Mouse (Mus musculus) embryo, embryonic 11.5 days (tissue): ENCODE results near the gene Sqstm1.
"Not testable (repeated sequence)": the region's sequence is repeated elsewhere in the genome, so short reads cannot be mapped to it uniquely, and the experiment has no call there.

Experiments
- DNase-seq: peaks from one replicate; pipeline ENCODE4 v3.0.0-alpha.2; 2012; ENCODE audit warnings: low read depth, low spot score

Sqstm1 gene

GRCm38 (mm10) chr11:50177111-50177510, 33.5 kb downstream of the Sqstm1 start:
- DNase-seq: no peak

GRCm38 (mm10) chr11:50176351-50176750, 34.3 kb downstream of the Sqstm1 start:
- DNase-seq: no peak

DNA sequence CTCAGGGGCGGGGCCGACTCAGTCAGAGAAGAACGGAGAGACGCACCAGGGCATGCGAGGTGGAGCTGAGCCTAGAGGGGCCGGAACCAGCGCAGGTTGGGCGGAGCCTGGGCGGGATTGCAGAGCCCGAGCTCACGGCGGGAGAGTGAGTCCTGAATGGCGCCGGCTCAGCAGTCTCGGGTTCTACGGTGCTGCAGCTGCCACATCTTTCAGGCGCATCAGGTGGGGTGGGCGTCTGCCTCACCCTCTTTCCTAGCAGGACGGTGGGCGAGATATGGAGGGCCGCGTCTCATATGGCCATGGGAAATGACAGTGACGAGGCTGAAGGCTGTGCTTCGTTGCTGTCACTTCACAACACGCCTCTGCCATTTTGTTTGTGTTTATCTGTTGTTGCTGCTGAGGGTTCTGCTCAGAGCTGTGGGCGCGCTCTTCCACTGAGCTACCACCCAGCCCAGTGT, 35.9 kb downstream of the Sqstm1 start:
- DNase-seq: peak; percentile 97

GRCm38 (mm10) chr11:50174111-50174729, 36.4 kb downstream of the Sqstm1 start, which contains the start of gene Mrnip:
Gene Mrnip, plus strand, starts transcription at chr11:50174444.
- DNase-seq: not testable (repeated sequence)

- no peak for DNase-seq
Measured at GRCm38 (mm10) chr11:50168352-50168751, 42.3 kb downstream of the Sqstm1 start.

- no peak for DNase-seq
Measured at GRCm38 (mm10) chr11:50162338-50163050, 48.1 kb downstream of the Sqstm1 start.

DNA sequence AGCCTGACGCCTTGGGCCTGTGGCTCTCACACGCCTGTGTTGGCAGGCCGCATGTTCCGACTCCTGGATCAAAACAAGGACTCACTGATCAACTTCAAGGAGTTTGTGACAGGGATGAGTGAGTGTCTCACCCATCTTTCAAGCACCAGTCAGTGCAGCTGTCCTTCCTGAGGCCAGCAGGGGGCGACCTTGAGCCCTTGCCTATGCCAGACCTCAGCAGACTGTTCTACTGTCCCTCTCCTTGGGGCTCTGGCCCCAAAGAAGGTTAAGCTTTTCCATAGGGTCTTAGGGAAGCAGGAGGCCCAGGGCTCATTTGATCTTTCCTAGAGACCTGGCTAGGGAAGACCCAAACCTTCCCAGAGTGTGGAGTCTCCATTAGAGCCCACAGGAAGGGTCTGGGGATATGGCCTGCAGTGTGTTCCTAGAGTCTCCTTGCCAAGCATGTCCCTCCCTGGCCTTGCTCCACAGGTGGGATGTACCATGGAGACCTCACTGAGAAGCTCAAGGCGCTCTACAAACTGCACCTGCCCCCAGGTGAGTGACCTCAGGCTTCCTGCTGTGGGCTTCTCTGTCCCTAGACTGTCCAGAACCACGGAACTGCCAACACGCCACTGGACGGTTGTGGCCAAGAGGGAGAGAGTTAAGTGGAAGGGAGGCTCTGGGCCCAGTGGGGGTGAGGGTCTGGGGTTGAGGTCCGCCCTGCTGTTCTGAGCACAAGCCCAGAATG, 48.9 kb downstream of the Sqstm1 start:
- DNase-seq: peak; percentile 52

- DNase-seq: no peak
Measured at GRCm38 (mm10) chr11:50159347-50159746, 51.3 kb downstream of the Sqstm1 start.

DNA sequence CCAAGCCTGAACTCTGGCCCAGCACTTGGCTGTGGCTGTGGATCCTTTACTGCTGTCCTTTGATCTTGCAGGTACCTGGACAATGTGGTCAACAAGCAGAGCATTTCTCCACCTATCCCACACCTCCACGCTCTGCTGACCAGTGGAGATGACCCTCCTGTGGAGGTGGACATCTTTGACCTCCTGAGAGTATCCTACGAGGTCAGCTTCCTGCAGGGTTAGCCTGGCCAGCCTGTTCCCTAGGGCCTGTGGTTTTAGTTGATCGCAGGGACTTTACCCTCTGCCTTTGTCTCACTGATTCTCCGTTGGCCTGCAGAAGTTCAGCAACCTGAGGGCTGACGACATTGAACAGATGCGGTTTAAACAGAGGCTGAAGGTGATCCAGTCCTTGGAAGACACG, 52.3 kb downstream of the Sqstm1 start:
- no peak for DNase-seq

GRCm38 (mm10) chr11:50156725-50157258, 53.8 kb downstream of the Sqstm1 start:
- DNase-seq: no peak

GRCm38 (mm10) chr11:50155785-50156184, 54.8 kb downstream of the Sqstm1 start:
- DNase-seq: no peak

- no peak for DNase-seq
Measured at GRCm38 (mm10) chr11:50154777-50155520, 55.7 kb downstream of the Sqstm1 start.

DNA sequence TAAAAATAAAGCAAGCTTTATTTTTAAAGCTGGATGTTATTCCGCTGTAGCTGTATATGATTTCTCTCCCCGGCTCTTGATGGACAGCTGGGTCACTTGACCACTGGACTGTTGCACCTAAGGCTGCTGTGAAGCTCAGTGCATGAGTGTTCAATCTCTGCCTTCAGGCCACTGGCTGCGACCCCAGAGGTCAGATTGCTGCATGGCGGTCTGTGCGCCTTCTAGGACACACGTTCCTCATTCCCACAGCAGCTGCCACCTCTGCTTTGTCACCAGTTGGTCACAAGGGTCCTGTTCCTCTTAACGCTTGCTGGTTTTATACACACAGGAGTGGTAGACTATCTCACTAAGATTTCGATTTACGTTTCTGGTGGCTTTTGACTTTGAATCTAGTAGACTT, 56.5 kb downstream of the Sqstm1 start:
- DNase-seq: no peak

GRCm38 (mm10) chr11:50151374-50151773, 59.3 kb downstream of the Sqstm1 start:
- DNase-seq: no peak

- DNase-seq: no peak
Measured at GRCm38 (mm10) chr11:50149603-50150150, 61.0 kb downstream of the Sqstm1 start.
